Mouse (Mus musculus) lung, adult 18-20 months (tissue): ENCODE results near the gene Nfic.

Experiments
- DNase-seq, 2 experiments: peaks; one replicate each; pipeline ENCODE4 v3.0.0; 2022; ENCODE audit warnings: mixed read lengths in 2 of 2

Gene Nfic

DNA sequence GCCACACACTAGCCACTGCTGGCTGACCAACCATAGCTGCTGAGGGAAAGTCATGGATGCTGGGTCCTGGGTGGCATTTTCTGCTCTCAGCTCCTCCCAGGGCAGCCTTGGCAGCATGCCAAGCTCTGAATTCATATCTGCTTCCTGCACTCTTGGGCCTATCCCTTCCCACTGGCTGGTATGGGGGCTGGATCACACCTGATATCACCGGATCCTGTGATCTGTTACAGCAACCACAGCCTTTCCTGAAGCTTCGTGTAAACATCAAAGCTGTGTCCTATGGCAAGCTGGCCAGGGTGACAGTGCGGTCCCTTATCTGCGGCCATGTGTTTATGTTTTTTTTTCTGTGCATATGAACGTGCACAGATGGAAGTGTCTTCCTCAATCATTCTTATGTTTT lies 73.4 kb downstream of the Nfic start:
- DNase-seq, result peak; percentile 62 to 66

DNA sequence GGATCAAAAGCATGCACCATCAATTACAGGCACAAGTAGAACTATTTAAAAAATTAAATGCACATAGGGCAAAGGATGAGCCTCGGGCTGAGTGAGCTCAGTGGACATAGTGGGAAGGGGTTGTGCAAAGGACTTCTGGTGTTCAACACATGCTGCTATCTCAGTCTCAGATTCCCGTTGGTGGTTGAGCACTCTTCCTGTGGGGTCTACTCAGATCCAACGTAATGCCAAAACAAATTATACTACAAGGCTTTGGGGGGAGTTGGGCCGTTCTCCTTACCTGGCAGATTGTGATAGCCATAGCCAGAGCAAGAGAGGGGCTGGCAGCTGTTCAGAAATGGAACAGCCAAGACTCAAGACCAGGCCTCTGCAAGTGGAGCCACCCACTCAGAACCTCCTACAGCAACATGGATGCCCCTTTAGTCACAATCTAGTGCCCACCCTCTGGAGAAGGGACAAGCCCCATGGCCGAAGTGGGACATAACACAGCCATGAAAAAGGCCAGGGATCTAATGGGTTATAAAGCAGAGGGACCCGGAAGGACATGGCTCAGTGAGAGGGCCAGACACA lies 75.5 kb downstream of the Nfic start:
- no peak for DNase-seq

DNA sequence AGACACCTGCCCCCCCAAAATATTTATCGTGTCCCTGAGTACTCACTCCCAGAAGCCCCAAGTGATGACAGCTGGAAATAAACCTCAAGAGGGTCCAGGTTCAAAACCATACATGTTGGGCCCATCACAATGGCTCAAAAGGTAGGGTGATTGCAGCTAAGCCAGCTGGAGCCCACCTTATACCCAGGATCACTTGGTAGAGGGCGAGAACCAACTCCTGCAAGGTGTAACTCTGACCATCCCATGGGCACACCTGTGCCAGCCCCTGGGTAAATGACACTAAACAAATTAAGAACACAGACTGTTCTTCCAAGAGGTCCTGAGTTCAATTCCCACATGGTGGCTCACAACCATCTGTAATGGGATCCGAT lies 76.3 kb downstream of the Nfic start:
- DNase-seq, result no peak

DNA sequence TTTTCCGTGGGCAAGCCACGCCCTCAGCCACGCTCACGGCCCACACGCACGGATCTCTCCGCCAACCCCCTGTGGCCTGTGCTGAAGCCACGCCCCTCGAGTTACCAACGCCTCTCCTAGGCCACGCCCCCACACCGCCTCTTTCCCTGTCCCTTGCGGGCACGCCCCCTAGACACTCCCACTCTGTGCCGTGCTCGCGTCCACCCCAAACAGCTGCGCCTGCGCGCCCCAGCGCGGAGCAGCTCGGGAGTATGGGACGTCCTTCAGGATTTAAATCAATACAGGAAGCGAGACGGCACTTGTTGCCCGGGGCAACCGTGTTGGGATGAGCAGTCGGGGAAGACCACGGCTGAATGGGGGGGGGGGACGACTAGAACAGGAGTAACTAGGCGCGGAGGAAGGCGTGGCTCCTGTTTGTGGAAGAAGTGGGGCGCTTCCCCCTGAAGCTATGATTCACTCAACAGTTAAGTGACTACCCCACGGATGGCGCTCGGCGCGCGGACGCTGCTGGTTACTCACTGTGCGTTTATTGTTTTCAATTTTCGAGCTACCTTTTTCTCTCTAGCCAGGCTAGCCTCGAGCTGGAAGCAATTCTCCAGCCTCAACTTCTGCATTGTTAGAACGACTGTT lies 76.8 kb downstream of the Nfic start:
- peak; percentile 100 for DNase-seq

DNA sequence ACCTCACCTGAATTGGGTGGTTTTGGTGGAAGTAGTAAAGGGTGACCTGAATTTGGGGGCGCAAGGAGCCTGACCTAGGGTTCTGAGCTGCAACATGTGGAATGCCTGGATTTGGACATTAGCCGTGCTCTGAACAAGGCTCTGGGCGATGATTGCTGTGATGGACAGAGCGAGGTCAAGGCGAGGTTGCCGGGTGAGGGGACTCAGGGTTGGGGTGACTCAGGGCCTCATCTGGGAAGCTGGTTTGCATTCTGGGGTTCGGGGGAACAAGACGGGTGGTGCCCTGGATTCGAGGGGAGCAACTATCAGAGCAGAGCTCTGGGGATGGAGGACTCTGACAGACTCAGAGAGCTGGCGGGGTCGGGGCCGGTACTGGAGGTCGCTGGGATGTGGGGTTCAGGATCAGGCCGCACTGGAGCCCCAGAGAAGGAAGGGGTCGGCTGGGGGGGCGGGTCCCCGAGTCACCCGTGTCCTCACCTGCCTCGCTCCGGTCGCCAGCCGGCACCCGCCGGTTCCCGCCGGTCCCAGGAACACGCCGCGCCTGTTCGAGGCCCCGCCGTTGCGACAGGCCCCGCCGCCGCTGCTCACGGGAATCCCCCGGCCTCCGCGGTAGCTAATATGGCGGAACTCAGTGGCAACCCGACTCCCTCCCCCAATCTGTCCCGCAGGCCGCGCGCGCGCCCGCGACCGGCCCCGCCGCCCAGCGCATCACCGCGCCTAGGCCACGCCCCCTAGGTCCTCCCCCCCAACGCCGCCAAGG lies 77.5 kb downstream of the Nfic start, which contains the start of gene Fzr1:
Gene Fzr1 (minus strand): TSS at position 724 of the 760 bp plus-strand sequence.
- DNase-seq, result no peak

DNA sequence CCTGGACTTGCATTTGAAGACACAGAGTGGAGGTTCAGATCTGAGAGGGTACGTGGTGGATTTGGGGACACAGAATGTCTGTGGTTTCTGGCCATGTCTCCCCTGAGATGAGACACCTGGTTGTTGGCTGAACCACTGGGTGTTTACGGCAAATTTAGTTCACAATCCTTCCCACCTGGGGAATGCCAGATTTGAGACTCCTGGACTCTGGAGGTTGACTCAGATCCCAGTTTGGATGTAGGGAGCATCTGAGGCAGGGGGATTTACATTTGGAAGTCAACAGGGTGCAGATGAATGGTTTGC lies 78.1 kb downstream of the Nfic start:
- no peak for DNase-seq

DNA sequence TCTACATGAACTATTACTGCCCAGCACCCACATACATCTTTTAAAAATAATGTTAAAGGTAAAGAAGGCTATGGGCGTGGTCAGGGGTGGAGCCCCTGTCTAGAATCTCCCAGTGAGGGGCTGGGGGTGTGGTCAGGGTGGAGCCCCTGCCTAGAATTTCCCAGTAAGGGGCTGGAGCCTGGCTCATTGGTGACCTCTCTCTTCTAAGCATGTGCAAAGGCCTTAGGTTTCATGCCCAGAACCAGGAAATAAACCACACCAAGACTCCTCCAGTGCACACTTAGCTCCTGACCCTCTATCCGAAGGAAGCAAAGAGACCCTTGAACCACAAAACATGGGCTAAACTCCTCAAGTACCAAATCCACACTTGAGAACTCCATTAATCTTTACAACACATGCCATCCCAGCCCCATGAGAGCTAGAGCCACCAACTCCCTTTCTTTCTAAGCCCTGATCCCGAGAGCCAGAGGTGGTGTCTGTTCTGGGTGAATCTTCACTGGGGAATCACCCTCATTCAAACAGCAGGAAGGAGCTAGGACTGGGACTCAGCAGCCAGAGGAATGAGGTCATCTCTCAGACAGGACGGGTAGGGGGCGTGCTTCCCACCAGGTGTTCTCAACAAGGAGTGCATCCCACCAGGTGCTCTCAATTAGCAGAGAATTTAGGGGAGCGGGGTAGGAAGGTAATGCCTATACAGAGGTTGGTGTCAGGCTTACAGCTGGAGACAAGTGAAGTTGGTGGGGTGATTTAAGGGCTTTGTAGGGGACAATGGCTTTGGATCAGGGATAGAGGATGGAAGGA lies 78.7 kb downstream of the Nfic start:
- no peak for DNase-seq

DNA sequence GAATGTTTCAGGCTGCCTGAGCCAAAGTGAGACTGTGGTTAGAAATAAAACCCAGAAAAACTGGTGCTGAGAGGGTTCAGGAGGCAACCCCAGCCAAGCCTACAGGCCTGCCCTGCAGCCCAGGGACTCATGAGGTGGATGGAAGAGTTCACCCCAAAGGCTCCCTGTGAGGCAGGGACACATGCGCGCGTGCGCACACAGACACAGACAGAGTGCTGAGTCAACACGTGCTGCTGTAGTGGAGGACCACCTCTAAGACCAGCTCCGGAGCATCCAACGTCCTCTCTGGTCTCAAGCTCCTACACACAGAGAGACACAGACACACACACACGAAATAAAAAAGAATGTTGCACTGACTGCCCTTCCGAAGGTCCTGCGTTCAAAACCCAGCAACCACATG lies 80.1 kb downstream of the Nfic start:
- DNase-seq, result no peak

DNA sequence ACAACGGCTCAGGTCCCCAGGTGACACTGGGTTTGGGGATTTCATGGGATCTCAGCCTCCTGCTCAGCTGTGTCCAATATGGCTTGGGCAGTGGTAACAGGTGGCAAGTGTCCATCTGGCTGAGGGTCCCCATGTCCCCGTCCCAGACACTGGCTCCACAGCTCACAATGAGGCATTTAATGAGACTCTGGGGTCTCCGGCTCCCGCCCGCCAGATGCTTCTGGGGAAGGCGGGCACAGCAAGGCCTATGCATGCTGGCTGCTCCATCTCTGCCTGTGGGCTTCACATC lies 88.3 kb downstream of the Nfic start:
- DNase-seq, result no peak

DNA sequence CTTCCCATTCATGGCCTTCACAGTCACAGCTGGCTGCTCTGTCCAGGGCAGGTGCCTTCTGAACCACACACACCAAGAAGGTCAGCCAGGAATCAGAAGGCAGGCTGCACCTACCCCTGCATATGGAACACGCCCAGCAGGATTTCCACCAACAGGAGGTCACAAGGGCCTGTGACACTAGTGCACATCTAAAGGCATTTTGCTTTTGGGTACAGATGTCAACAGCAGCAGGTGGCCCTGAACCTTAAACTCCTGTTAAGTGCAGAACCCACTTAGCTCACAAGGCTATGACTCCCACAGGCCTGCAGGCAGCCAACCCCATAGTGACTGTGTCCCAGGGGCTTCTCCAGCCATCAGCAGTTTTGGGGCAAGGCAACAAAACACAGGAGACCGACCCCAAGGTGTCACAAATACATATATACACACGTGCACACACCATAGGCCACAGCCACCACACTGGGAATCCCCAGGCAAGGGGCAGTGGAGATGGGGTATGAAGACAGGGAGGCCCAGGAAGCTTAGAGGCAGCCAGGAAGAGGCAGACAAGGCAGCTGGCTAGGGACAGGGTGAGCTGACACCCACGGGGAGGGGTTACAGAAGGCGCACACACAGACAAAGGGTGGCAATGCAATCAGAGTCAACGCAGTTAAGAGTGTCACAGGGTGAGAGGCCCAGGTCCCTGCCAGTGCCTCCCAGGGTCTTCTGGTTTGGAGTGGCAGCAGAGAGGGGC lies 88.8 kb downstream of the Nfic start:
- no peak for DNase-seq

DNA sequence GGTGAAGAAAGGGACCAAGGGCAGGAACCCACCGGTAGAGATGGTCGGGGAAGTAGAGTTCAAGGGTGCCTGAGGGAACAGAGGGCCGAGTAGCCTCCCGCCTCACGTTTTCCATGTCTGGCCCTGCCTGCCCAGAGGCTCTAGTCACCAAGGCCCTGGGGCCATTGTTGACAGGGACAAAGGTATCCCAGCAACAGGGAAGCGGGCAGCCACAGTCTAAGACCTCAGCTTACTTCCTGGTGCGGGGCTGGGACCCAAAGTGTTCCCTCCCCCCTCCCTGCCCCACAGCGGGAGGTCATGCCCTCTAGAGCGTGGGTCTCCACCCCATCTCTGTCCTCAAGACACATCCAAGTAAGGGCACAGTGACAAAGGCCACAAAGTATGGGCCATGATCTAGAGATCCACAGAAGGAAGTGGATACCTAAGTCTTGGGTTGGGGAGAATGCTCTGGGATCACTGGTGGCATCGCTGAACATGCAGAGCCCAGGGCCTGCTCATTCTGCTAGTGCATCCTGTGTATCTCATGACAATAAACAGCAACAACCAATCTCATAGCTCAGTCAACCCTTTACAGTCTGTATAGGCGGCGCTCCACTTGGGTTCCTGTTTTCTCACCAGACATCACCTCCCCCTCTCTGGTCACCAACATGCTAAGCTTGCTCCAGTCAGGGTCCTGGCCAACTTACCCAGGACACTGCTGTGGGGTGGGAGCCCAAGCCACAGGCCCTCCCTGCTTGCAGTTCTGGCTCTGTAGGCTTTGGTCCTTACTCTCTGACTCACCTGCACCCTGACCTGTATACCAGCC lies 89.6 kb downstream of the Nfic start, which contains the start of gene 4930404N11Rik:
Gene 4930404N11Rik (minus strand): TSS at position 145 of the 805 bp plus-strand sequence.
- peak; percentile 57 to 65 for DNase-seq

DNA sequence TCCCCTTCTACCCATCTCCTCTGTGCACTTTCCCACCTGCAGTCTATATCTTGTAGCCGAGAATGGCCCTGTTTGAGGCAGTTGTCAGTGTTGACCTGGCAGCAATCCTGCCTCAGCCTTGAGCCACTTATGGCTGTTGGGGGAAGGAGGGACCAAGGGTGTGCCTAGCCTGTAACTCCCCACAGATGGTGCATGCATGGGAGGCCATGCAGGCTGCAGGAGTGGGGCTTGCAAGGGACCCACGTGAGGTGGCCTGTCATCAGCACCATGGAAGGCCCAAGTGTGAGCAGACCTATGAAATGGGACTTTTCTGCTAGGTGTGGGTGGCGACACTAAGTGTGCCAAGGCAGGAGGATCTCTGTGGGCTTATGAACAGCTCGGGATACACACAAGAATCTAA lies 90.4 kb downstream of the Nfic start:
- DNase-seq, result peak in 1 of 2 experiments; percentile 15

DNA sequence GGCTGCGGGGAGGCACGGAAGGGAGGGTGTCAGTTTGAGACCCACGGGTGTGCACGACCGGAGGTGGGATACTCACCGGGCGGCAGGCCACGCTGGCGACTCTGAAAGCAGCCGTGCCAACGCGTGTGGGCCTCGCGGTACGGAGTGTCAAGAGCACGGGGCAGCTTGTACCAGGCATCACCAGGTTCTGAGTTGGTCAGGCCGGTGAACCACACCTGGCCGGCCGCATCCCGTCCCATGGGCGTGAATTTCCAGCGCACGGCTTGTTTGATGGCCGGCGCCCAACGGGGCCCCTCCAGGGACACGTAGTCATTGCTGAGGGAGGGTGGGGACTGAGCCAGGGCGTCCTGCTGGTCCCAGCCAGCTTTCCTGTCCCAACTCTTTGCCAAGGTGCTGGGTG lies 90.8 kb downstream of the Nfic start:
- DNase-seq, result peak in 1 of 2 experiments; percentile 53

DNA sequence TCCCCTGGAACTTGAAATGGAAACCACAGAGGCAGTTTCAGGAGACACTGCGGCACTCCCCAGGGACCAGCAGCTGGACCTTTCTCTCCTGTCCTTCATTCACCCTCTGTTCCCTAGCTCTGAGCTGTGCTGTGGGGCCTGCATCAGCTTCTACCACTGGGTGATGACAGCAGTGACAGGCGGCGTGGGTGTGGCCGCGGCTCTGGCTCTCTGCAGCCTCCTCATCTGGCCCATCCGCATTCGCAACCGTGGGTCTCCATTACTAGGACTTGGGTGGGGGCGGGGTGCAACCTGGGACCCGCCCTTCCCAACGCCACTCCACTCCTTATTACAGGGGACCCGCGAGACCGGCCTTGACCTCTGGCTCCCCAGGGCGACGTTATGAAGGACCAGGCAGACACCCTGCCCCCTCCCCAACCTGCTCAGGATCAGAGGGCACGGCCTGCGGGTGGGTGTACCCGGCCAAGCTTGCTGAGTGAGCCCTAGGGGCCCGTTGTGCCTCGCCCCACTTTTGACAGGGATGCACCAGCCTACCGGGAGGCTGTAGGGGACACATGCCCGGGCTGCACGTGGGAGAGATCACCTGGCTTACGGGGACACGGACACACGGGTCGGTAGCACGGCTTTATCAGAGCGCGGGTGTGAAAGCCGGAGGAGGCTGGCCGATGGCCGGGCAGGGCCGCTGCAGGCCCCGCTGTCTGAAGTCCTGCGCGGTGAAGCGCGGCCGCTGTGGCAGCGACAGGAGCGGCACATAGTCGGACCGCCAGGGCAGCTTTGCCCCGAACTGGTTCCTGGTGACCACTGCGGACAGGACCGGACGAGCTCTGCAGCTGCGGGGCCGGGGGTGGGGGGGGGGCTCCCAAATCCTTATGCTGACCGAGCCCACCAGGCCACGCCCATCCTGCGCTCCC lies 91.7 kb downstream of the Nfic start:
- DNase-seq, result no peak

DNA sequence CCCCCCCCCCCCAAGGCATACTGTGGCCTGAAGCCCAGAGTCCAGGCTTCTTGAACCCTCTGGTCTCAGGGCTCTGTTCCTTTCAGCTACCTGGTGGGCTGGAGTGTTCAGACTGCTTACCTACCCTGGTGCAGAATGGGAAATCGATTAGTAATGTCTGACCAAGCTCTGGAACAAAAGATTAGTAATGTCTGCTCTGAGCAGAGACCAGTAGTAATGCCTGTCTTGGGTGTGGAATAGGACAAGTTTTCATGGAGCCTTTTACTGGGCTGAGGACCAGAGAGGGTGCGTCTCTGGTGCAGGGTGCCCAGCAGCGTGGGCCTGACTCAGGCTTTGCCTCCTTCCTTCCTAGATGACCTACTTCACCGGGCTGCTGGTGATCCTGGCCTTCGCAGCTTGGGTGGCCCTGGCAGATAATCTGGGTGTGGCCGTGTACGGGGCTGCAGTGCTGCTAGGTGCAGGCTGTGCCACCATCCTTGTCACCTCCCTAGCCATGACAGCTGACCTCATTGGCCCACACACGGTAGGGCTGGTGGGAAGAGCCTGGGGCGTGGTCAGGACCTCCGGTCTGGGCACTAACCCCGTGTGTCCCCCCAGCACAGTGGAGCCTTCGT lies 93.0 kb downstream of the Nfic start:
- DNase-seq, result peak in 1 of 2 experiments; percentile 18

DNA sequence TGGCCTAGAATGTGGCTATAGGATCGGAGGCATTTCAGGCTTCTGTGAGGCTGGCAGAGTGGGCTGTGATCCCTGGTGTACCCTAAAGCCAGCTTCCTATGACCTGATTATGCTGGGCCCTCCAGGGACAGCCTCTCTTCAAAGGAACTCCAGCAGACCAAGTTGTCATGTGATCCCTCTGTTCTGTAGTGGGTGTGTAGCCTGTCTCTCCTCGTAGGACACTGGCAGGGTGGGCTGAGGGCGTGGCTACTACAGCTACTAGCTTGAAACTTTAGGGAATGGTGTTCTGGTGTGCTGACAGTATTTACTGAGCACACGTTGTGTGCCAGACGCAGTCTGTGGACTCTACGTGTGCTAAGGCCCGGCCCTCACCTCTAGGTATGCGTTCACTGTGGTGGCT lies 94.7 kb downstream of the Nfic start:
- no peak for DNase-seq

DNA sequence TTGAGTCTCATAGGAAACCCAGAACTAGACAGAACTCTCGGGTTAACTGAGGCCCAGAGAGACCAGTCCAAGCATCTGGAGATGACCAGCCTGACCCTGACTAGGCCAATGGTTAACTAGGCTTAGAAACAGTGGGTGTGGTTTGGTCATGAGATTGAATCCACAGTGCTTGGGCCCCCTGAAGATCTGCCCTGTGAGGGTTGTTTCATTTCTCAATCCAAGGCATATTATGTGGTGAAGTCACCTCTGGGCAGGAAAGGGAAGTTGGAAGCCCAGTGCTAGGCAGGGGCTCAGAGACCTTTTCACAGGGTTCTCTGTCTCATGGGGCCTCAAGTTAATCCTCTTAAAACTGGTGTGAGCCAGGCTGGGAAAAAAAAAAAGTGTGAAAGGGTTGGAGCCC lies 96.6 kb downstream of the Nfic start:
- no peak for DNase-seq

DNA sequence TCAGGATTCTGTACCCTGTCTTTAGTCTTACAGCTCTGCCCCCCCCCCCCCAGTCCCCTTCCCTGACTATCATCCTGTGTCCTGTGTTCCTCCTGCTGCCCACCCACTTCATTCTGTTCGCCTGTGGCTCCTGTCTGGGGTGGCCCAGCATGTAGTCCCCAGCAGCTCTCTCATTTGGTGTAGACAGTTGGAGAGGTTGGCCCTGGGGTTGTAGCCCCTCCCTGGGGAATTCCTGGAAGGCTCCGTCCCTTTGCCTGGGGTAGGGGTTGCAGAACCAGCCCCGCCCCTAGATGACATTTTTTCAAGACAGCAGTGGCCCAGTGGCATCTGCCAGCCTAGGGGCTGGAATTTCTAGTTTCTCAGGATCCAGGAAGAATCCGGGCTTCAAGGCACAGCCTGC lies 97.2 kb downstream of the Nfic start:
- no peak for DNase-seq

DNA sequence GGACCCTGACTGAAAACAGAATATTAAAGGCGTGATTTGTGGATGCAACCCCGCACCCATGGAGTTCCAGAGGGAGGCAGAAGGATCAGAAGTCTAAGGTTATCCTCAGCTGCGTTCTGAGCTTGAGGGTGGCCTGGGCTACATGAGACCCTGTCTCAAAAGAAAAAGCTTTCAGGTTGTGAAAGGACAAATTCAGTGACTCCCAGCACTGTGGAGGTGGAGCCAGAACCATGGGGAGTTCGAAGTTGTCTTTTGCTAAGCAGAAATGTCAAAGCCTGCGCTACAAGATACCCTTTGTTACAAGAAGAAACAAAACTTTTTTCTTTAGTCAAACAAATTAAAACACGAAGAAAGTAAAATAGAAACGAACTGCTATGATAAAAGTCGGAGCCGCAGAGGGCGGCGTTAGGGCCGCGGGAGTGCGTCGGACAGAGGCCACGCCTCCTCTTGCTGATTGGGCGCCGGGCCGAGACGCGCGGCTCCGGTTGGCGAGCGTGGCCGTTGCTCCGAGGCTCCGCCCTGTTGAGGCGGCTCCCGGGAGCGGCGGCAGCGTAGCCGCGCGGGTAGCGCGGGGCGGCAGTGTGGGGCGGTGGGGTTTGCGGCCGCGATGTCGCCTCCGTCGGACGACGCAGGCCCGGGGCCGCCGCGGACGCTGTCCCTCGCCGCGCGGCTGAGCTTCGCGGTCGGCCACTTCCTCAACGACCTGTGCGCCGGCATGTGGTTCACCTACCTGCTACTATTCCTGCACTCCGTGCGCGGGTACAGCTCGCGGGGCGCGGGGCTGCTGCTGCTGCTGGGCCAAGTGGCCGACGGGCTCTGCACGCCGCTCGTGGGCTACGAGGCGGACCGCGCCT lies 98.2 kb downstream of the Nfic start, which contains the start of gene Mfsd12:
Gene Mfsd12 (plus strand): TSS at position 501 of the 854 bp plus-strand sequence.
- DNase-seq, result peak; percentile 91 to 92
